28 mouse cellular contexts compared by ENCODE assay signal in the genomic region with DNA sequence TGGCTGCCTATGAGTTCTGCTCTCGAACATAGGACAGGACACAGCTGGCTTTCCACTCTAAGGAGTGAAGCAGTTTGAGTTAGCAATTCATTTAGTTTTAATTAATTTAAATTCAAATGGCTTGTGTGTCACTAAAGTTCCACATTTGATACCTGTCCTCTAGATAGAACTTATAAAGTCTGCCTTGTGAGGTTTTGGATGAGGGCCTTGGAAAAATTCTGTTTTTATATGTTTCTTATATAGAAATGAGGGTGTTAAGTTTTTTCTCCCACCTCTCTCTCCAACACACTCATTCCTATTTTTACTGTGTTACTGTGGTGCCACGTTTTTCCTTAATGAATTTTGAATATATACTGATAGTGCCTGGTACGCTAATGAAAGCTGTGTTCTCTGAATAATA.
"Had no signal": no experiment of that assay in that cellular context is flagged by ENCODE, and none has a peak within 500 bp of the region (broad histone marks: within the 10 kb centered on the region; RNA-seq: fewer than 3 reads in every experiment).

No protein-coding gene starts in this region.

- H3K27ac ChIP-seq: embryonic facial prominence, embryonic 10.5 days; embryonic facial prominence, embryonic 12.5 days; embryonic facial prominence, embryonic 13.5 days; embryonic facial prominence, embryonic 15.5 days; forebrain, embryonic 10.5 days; forebrain, embryonic 12.5 days; forebrain, embryonic 13.5 days; forebrain, embryonic 15.5 days; gastrocnemius, adult 2 months; heart, adult 2 months had no signal

- H3K9me3 ChIP-seq: embryonic facial prominence, embryonic 10.5 days; embryonic facial prominence, embryonic 12.5 days; embryonic facial prominence, embryonic 13.5 days; embryonic facial prominence, embryonic 15.5 days; forebrain, embryonic 10.5 days; forebrain, embryonic 12.5 days; forebrain, embryonic 13.5 days; forebrain, embryonic 15.5 days had no signal

- H3K4me2 ChIP-seq: embryonic facial prominence, embryonic 12.5 days; embryonic facial prominence, embryonic 13.5 days; embryonic facial prominence, embryonic 15.5 days; forebrain, embryonic 12.5 days; forebrain, embryonic 13.5 days; forebrain, embryonic 15.5 days had no signal

- H3K27me3 ChIP-seq: embryonic facial prominence, embryonic 12.5 days; embryonic facial prominence, embryonic 13.5 days; embryonic facial prominence, embryonic 15.5 days; forebrain, embryonic 12.5 days; forebrain, embryonic 13.5 days; forebrain, embryonic 15.5 days had no signal

- H3K4me1 ChIP-seq: embryonic facial prominence, embryonic 10.5 days; embryonic facial prominence, embryonic 12.5 days; embryonic facial prominence, embryonic 13.5 days; embryonic facial prominence, embryonic 15.5 days; forebrain, embryonic 12.5 days; forebrain, embryonic 15.5 days had no signal

- H3K9ac ChIP-seq: embryonic facial prominence, embryonic 12.5 days; embryonic facial prominence, embryonic 13.5 days; embryonic facial prominence, embryonic 15.5 days; forebrain, embryonic 12.5 days; forebrain, embryonic 13.5 days; forebrain, embryonic 15.5 days; forebrain, postnatal 0 days had no signal

- DNase-seq: cerebellum, adult 8-10 months; cerebellum, adult 9-10 months; cerebellum, adult 9-11 months; cerebellum, postnatal 10 days; cerebellum, postnatal 14 days; cerebellum, postnatal 25 days; cerebellum, postnatal 36 days; embryo, embryonic 11 days; forebrain, postnatal 0 days; gastrocnemius, adult 2 months; gastrocnemius, postnatal 10 days; gastrocnemius, postnatal 14 days; gastrocnemius, postnatal 25 days; gastrocnemius, postnatal 36 days; heart, adult 11 months; heart, adult 18-20 months; heart, adult 2 months had no signal

- H3K4me3 ChIP-seq: embryonic facial prominence, embryonic 10.5 days; embryonic facial prominence, embryonic 12.5 days; embryonic facial prominence, embryonic 13.5 days; embryonic facial prominence, embryonic 15.5 days; erythroblast, embryonic 14.5 days; forebrain, embryonic 10.5 days; forebrain, embryonic 12.5 days; forebrain, embryonic 13.5 days; forebrain, embryonic 15.5 days; gastrocnemius, adult 2 months; heart, adult 2 months had no signal

- ATAC-seq: forebrain, embryonic 13.5 days; forebrain, embryonic 14.5 days; forebrain, embryonic 15.5 days; forebrain, embryonic 16.5 days; forebrain, postnatal 0 days had no signal

- H3K36me3 ChIP-seq: embryonic facial prominence, embryonic 10.5 days; embryonic facial prominence, embryonic 12.5 days; embryonic facial prominence, embryonic 13.5 days; embryonic facial prominence, embryonic 15.5 days; forebrain, embryonic 10.5 days; forebrain, embryonic 12.5 days; forebrain, embryonic 15.5 days had no signal
